Mouse (Mus musculus): Measurements from ENCODE around the gene Plekhj1. TPM values are rescaled to one million over a fixed set of nuclear protein-coding genes. Genes with fewer than 3 reads are reported as not detected.

Plekhj1 gene
- polyA plus RNA-seq, 1 experiment from 2014 or later: 156 TPM

DNA sequence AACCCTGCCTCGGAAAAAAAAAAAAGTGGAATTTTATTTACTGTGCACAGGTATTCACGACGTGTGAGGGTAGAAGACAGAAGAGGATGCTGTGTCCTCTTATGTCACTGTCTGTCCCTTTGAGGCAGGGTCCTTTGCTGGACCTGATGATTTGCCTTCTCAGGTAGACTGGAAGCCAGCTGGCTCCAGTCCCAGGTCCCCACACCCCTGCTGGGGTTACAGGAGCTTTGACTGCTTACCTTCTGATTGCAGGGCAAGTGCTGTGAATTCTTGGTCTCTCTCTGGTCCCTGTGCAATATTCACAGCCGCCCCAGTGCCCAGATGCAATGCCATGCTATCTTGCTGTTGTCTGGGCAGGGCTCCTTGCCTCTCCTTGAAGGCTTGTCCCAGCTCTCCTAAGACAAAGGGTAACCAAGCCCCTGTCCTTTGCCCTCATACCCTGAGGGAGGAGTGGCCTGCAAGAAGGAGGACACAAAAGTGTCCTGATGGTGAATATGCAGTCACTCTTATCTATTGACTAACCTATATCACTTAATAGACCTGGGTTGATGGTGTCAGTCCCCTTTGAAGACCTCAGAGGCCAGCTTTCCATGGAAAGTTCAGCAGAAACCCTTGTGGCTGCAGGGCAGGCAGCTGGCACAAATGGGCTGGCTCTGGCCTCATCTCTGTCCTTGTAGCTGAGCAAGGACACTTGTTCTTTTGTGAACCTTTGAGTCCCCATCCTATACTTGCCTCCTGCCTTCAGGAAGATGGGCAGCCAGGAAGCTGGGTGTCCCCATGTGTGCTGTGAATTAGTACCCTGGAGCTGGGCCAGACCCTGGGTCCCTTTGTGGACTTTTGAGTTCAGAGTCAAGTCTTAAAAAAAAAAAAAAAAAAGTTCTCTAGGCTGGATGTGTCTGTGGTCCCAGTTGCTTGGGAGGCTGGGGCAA is 37.6 kb downstream of the Plekhj1 start:
- no peak overlapping the region for H3K9ac ChIP-seq
- no peaks in the 10 kb centered on the region for H3K27me3 ChIP-seq
- no peak overlapping the region for H3K4me2 ChIP-seq
- WGBS: 93% methylated on average over 4 of the region's 4 CpGs
- no peak overlapping the region for H3K27ac ChIP-seq
- peaks cover 15% of the 10 kb centered on the region for H3K36me3 ChIP-seq (replicated peaks)
- peaks cover 51% of the 10 kb centered on the region for H3K4me1 ChIP-seq
- ATAC-seq (ENCODE audit: low FRiP score): no peak
- H3K9me3 ChIP-seq: no peaks in the 10 kb centered on the region
- H3K4me3 ChIP-seq (replicated peaks): no peak overlapping the region

DNA sequence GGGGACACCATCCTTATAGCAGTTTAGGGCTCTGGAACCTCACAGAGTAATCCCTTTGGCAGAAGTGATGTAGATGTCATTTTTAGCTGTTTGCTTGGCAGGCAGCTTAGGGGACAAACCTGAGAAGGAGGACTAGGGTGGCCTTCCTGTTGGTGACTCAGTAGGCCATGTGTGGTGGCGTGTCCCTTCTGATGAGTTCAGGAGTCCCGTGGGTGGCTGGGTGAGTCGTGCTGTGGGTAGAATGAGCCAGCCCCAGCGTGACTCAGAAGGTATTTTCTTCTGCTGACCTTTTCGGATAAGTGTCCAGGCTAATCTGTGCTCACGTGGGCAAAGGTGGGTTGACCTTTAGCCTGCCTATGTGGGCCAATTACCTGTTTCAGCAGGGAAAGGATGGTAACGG is 39.8 kb downstream of the Plekhj1 start:
- H3K4me3 ChIP-seq (replicated peaks): no peak overlapping the region
- no peaks in the 10 kb centered on the region for H3K9me3 ChIP-seq
- 92% methylated on average over 7 of the region's 7 CpGs for WGBS
- H3K36me3 ChIP-seq (replicated peaks): no peaks in the 10 kb centered on the region; the same call in 1 of the 2 replicates
- no peak for ATAC-seq (ENCODE audit: low FRiP score)
- no peaks in the 10 kb centered on the region for H3K27me3 ChIP-seq
- H3K27ac ChIP-seq: no peak overlapping the region
- 0 out of 2 replicates have a peak overlapping the region, but pooled peaks have one; percentile 8 for H3K9ac ChIP-seq
- no peak overlapping the region for H3K4me2 ChIP-seq
- peaks cover 53% of the 10 kb centered on the region for H3K4me1 ChIP-seq

DNA sequence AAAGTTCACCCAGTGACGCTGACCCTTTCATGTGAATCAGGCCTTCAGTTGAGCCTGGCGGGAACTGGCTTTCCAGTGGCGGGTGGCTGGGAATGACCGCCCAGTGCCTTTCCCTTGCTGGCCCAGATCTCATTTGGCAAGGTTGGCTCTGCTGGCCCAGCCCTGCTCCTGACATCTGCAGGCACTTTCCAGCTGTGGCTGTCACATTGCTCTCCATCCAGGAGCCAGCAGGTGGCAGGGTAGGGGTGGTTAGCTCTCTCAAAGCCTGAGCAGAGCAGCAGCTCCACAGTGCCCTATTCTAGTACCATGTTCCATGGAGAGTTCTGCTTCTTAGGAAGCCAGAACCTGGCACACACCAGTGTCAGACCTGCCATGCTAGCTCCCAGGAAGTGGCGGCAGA is 40.7 kb downstream of the Plekhj1 start:
- H3K9ac ChIP-seq: 0 out of 2 replicates have a peak overlapping the region, but pooled peaks have one; percentile 27
- H3K4me3 ChIP-seq (replicated peaks): no peak overlapping the region
- peaks cover 53% of the 10 kb centered on the region for H3K4me1 ChIP-seq
- H3K4me2 ChIP-seq: 0 out of 2 replicates have a peak overlapping the region, but pooled peaks have one; percentile 98
- ATAC-seq (ENCODE audit: low FRiP score): no peak
- no peaks in the 10 kb centered on the region for H3K27me3 ChIP-seq
- 41% methylated on average over 5 of the region's 5 CpGs for WGBS
- no peaks in the 10 kb centered on the region; the same call in 1 of the 2 replicates for H3K36me3 ChIP-seq (replicated peaks)
- no peaks in the 10 kb centered on the region for H3K9me3 ChIP-seq
- H3K27ac ChIP-seq: no peak overlapping the region

DNA sequence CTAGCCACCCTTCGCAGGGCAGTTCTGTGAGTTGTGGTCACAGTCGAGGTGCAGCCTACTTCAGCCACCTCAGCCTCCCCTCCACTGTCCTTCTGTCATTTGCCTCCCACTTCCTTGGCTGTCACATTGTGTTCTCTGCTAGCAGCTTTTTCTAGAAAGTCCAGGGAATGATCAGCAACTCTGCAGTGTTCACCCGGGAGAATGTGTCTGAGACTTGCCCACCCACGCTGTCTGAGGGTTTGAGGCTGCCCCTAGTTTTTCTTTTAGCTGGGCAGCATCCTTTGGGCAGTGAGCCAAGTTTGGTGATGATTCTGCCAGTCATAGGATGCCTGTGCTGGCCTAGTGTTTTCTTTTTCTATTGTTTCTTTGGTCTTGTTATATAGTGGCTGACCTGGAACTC is 41.5 kb downstream of the Plekhj1 start:
- no peak overlapping the region for H3K27ac ChIP-seq
- H3K4me1 ChIP-seq: peaks cover 59% of the 10 kb centered on the region
- 83% methylated on average over 4 of the region's 4 CpGs for WGBS
- H3K4me3 ChIP-seq (replicated peaks): peak overlapping the region; percentile 99
- H3K9ac ChIP-seq: peak overlapping the region; percentile 21; the same call in 1 of the 2 replicates
- no peaks in the 10 kb centered on the region for H3K9me3 ChIP-seq
- ATAC-seq (ENCODE audit: low FRiP score): no peak
- peak overlapping the region; percentile 98 for H3K4me2 ChIP-seq
- H3K27me3 ChIP-seq: no peaks in the 10 kb centered on the region
- no peaks in the 10 kb centered on the region; the same call in 1 of the 2 replicates for H3K36me3 ChIP-seq (replicated peaks)

DNA sequence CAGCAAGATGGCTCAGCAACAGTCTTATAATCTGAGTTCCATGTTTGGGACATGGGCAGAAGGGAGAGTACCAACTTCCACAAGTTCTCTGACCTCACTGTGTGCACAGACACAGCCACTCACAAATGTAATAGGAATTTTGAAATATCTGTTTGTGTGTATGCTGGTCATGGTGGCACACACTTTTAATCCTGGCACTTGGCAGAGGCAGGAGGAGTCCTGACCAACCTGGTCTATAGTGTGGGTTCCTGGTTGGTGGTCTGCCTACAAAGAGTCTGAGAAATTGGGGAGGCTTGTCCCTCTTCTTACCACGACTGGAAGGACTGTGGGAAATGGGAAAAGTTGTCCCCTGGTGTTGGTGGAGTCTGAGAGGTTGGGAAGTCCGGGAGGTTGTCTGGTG is 41.9 kb downstream of the Plekhj1 start:
- H3K4me3 ChIP-seq (replicated peaks): peak overlapping the region; percentile 99
- H3K27me3 ChIP-seq: no peaks in the 10 kb centered on the region
- H3K9ac ChIP-seq: peak overlapping the region; percentile 98
- no peak for ATAC-seq (ENCODE audit: low FRiP score)
- WGBS: 63% methylated on average over 2 of the region's 2 CpGs
- H3K27ac ChIP-seq: no peak overlapping the region
- H3K4me2 ChIP-seq: peak overlapping the region; percentile 98
- H3K4me1 ChIP-seq: peaks cover 59% of the 10 kb centered on the region
- no peaks in the 10 kb centered on the region; the same call in 1 of the 2 replicates for H3K36me3 ChIP-seq (replicated peaks)
- no peaks in the 10 kb centered on the region for H3K9me3 ChIP-seq

DNA sequence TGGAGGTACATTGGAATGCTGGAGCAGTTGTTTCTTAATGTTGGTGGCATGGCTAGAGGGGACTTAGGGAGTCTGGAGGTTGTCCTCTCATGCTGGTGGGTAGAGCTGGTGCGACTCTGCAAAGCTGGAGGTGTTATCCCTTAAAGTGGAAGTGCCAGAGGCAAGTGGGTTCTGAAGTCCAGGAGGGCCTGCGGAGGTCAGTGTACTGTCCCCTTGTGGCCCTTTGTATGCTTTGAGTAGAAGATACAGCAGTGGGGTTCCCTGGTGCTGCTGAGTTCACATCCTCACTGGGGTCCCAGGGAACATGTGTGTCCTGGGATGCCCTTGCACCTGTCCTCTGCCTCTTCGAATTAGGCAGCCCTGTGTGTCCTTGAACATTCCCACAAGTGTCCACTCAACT is 42.3 kb downstream of the Plekhj1 start:
- no peaks in the 10 kb centered on the region for H3K9me3 ChIP-seq
- WGBS: 30% methylated on average over 3 of the region's 3 CpGs
- peaks cover 60% of the 10 kb centered on the region for H3K4me1 ChIP-seq
- ATAC-seq (ENCODE audit: low FRiP score): no peak
- H3K36me3 ChIP-seq (replicated peaks): no peaks in the 10 kb centered on the region; the same call in 1 of the 2 replicates
- H3K27me3 ChIP-seq: no peaks in the 10 kb centered on the region
- peak overlapping the region; percentile 98 for H3K9ac ChIP-seq
- H3K27ac ChIP-seq: no peak overlapping the region
- peak overlapping the region; percentile 99 for H3K4me3 ChIP-seq (replicated peaks)
- peak overlapping the region; percentile 98 for H3K4me2 ChIP-seq

DNA sequence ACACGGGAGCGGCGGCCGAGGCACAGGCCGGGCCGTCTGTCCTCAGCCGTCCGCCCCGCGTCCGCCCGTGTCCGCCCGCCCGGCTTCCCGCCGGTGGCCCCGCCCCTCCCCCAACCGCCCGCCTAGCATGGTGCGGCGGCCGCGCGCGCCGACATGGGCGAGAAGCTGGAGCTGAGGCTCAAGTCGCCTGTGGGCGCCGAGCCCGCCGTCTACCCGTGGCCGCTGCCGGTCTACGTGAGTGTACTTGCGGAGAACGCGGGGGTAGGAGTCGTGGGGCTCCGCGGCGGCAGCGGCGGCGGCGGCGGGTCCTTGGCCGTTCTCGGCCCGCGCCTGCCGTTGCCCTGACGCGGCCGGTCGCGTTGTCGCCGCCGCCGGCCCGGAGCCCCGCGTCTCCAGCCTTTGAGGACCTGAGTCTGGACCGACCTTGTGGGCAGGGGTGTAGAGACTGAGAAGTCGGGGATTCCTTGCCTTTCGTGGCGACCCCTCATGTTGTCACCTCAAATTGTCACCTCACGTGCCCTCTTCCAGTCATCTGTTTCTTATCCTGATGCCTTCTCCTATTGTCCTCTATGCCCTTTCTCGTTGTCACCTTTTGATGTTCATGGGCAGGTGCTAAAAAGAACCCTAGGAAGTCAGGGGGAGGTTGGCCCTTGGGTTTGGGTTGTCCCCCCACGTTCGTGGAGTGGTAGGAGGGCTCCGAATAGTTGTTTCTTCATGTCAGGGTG is 43.0 kb downstream of the Plekhj1 start:
- Histone ChIP-seq H3K36me3 (replicated peaks) (no peaks in the 10 kb centered on the region; the same call in 1 of the 2 replicates), H3K9me3 (no peaks in the 10 kb centered on the region), H3K4me2 (peak overlapping the region; percentile 98), H3K4me1 (peaks cover 53% of the 10 kb centered on the region), H3K27me3 (no peaks in the 10 kb centered on the region), H3K27ac (peak overlapping the region; percentile 86), H3K4me3 (replicated peaks) (peak overlapping the region; percentile 99), H3K9ac (peak overlapping the region; percentile 98)
- no peak for ATAC-seq (ENCODE audit: low FRiP score)
- WGBS: under 1% methylated on average over 66 of the region's 75 CpGs

DNA sequence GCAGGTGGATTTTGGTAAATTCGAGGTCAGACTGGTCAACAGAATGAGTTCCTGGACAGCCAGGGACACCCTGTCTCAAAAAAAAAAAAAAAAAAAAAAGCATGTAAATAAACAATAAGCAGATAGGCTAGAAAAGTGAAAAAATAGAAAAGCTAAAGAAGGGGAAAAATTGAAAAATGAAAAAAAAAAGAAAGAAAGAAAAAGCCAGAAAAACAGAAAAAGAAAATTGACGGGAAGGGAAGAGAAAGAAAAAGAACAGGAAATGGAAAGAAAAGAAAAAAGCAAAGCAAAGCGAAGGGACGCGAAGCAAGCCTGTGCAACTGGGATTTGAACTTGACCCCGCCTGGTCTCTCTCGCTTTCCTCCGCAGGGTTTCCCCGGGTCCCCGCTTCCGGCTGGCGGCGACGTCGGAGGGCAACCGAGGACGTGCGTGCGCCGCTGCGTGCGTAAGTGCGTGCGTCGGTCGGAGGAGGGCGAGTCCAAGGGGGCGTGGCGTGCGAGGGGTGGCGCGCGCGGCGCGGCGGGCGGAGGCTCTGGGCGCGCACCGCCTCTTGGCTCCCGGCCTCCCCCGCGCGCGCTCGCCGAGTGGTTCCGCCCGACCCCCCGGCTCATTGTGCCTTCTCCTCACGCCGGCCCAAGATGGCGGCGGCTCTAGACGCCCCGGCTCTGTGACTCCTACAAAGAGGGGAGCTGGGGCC is 43.7 kb downstream of the Plekhj1 start, which contains the start of gene Dot1l:
Gene Dot1l (plus strand): TSS at position 613 of the 697 bp plus-strand sequence.
- Histone ChIP-seq H3K4me3 (replicated peaks) (peak within 1 kb of the TSS; percentile 99), H3K27me3 (no peaks in the 10 kb centered on the region), H3K4me2 (peak within 1 kb of the TSS; percentile 98), H3K4me1 (peaks cover 52% of the 10 kb centered on the region), H3K9me3 (no peaks in the 10 kb centered on the region), H3K27ac (peak within 1 kb of the TSS; percentile 86), H3K36me3 (replicated peaks) (no peaks in the 10 kb centered on the region; the same call in 1 of the 2 replicates), H3K9ac (peak within 1 kb of the TSS; percentile 98)
- WGBS: 2% methylated on average over 54 of the region's 57 CpGs
- ATAC-seq (ENCODE audit: low FRiP score): peak; percentile 91

DNA sequence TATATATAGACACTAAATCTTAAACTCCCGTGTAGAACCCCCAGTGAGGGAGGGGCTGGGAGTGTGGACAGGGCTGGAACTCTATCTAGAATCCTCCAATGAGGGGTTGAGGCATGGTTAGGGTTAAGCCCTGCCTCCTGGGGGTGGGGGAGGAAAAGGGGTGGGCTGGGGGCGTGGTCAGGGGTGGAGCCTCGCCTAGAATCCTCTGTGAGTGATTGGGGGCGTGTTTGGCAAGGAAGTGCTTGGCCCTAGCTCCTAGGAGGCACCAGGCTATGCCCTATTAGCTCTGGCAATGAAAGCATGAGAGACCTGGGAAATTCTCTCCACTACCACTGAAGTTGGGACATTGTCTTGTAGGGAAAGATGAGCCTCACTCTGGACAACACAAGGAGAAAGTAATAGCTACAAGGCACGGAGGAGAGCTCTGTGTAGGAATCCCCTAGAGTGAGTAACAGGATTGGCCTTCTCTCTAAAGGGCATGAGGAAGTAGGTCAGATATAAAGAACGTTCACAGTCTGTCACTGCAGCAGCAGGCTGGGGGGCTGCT is 46.3 kb downstream of the Plekhj1 start:
- WGBS: 6% methylated on average over 6 of the region's 6 CpGs
- H3K27me3 ChIP-seq: no peaks in the 10 kb centered on the region
- H3K9ac ChIP-seq: no peak overlapping the region
- H3K27ac ChIP-seq: no peak overlapping the region
- ATAC-seq (ENCODE audit: low FRiP score): peak; percentile 40; the same call in 1 of the 2 replicates
- H3K9me3 ChIP-seq: no peaks in the 10 kb centered on the region
- peak overlapping the region; percentile 14; the same call in 1 of the 2 replicates for H3K4me3 ChIP-seq (replicated peaks)
- H3K36me3 ChIP-seq (replicated peaks): no peaks in the 10 kb centered on the region
- H3K4me2 ChIP-seq: peak overlapping the region; percentile 41
- peaks cover 28% of the 10 kb centered on the region for H3K4me1 ChIP-seq

DNA sequence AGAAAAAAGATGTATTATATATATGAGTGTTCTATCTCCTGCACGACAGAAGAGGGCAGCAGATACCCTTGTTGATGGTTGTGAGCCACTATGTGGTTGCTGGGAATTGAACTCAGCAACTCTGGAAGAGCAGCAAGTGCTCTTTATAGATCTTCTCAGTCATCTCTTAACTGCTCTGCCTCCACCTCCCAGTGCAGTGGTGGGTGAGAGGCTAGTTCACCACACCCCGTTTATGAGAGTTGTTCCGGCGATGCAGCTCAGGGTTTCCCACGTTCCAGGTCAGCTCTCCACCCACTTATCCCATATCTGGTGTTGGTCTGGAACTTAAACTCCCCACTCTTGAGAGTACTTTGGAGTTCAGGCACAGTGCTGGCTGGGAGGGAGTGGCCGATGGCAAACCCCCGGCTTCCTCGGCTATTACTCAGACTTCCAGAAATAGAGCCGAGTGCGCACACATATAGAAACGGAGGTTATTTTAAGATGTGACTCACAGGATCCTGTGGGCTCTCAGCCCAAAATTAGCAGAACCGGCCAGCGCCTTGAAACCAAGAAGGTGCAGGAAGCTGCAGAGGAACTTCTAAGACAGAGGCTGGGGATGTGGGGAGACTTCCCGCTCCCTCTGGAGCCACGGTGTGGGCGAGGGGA is 47.1 kb downstream of the Plekhj1 start:
- no peaks in the 10 kb centered on the region for H3K36me3 ChIP-seq (replicated peaks)
- H3K4me1 ChIP-seq: peaks cover 20% of the 10 kb centered on the region
- no peak overlapping the region for H3K9ac ChIP-seq
- no peaks in the 10 kb centered on the region for H3K27me3 ChIP-seq
- H3K27ac ChIP-seq: no peak overlapping the region
- H3K9me3 ChIP-seq: no peaks in the 10 kb centered on the region
- H3K4me3 ChIP-seq (replicated peaks): peak overlapping the region; percentile 14; the same call in 1 of the 2 replicates
- 17% methylated on average over 16 of the region's 16 CpGs for WGBS
- H3K4me2 ChIP-seq: peak overlapping the region; percentile 41
- ATAC-seq (ENCODE audit: low FRiP score): no peak

DNA sequence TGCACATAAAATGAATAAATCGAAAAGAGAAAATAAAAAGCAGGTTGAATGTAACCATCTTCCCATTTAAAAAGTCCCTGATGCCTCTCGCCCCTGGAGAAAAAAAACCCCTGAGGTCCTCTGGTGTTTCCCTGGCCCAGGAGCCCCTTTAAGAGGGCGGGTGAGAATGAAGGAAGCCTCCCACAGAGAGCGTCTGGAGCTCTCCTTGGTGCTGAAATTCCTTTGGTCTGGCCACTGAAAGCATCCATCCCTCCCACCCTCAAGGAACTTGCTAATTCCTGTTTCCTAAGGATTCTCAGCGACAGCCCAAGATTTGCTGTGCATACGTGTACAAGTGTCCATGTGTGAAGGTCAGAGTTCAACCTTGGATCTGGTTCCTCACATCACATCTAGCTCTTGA is 49.8 kb downstream of the Plekhj1 start:
- no peaks in the 10 kb centered on the region for H3K36me3 ChIP-seq (replicated peaks)
- H3K9ac ChIP-seq: no peak overlapping the region
- 9% methylated on average over 6 of the region's 6 CpGs for WGBS

More for the DNA sequence above, 49.8 kb downstream of the Plekhj1 start:
- no peaks in the 10 kb centered on the region for H3K27me3 ChIP-seq
- H3K4me1 ChIP-seq: peaks cover 13% of the 10 kb centered on the region
- no peak overlapping the region for H3K4me2 ChIP-seq
- no peaks in the 10 kb centered on the region for H3K9me3 ChIP-seq
- no peak overlapping the region for H3K4me3 ChIP-seq (replicated peaks)
- H3K27ac ChIP-seq: no peak overlapping the region
- no peak for ATAC-seq (ENCODE audit: low FRiP score)

Data from forebrain, embryonic 12.5 days (tissue).